Comparison of ENCODE assay signal across 17 mouse cellular contexts in genomic region chr1:51315476-51315875, GRCm38 (mm10).
"Had no signal": no experiment of that assay in that cellular context is flagged by ENCODE, and none has a peak within 500 bp of the region (broad histone marks: within the 10 kb centered on the region; RNA-seq: fewer than 3 reads in every experiment).

No protein-coding gene starts in this region.

- H3K36me3 ChIP-seq: midbrain, embryonic 12.5 days; neural tube, embryonic 13.5 days; neural tube, embryonic 15.5 days had no signal

- H3K27ac ChIP-seq: midbrain, embryonic 12.5 days; neural tube, embryonic 13.5 days; neural tube, embryonic 15.5 days had no signal

- H3K9ac ChIP-seq: lung, embryonic 14.5 days; midbrain, embryonic 12.5 days; neural tube, embryonic 13.5 days; neural tube, embryonic 15.5 days had no signal

- H3K27me3 ChIP-seq: midbrain, embryonic 12.5 days; neural tube, embryonic 13.5 days; neural tube, embryonic 15.5 days had no signal

- H3K4me2 ChIP-seq: lung, embryonic 14.5 days; midbrain, embryonic 12.5 days; neural tube, embryonic 13.5 days; neural tube, embryonic 15.5 days had no signal

- ATAC-seq: midbrain, embryonic 16.5 days had no signal

- H3K4me1 ChIP-seq: midbrain, embryonic 12.5 days; neural tube, embryonic 13.5 days; neural tube, embryonic 15.5 days had no signal

- DNase-seq: lung, adult 18-20 months; lung, embryonic 14.5 days; lung, postnatal 10 days; lung, postnatal 4 days; midbrain, embryonic 14.5 days; right cerebral cortex, adult 18-20 months; right cerebral cortex, postnatal 25 days; right cerebral cortex, postnatal 4 days; spleen, adult 18-20 months; thymus, adult 18-20 months; thymus, postnatal 14 days; thymus, postnatal 36 days had no signal

- H3K4me3 ChIP-seq: midbrain, embryonic 12.5 days; myocyte; neural tube, embryonic 13.5 days; neural tube, embryonic 15.5 days had no signal

- H3K9me3 ChIP-seq: midbrain, embryonic 12.5 days; neural tube, embryonic 13.5 days; neural tube, embryonic 15.5 days had no signal
